8 mouse cellular contexts compared by ENCODE assay signal in genomic region chr3:152763139-152763882, GRCm38 (mm10). TPM values are rescaled to one million over a fixed set of nuclear protein-coding genes. Genes with fewer than 3 reads are reported as not detected.
DNase-seq lines count a peak whose midpoint lies in the region; ATAC-seq lines count a peak whose summit lies in the region.

No protein-coding gene starts in this region.

- whole genome bisulfite sequencing in forebrain, embryonic 10.5 days = 44% methylated on average over 26 of the region's 26 CpGs
- WGBS in hindbrain, embryonic 13.5 days = 51% methylated on average over 26 of the region's 26 CpGs
- 48% methylated on average over 26 of the region's 26 CpGs for WGBS in midbrain, embryonic 14.5 days

- no peaks in the 10 kb centered on the region for H3K9me3 ChIP-seq in forebrain, embryonic 10.5 days
- H3K9me3 ChIP-seq in hindbrain, embryonic 13.5 days = no peaks in the 10 kb centered on the region
- no peaks in the 10 kb centered on the region for H3K9me3 ChIP-seq in midbrain, embryonic 14.5 days (ENCODE audit: control insufficient read depth, low read length)

- peak overlapping the region; percentile 29; the same call in 1 of the 2 replicates for H3K9ac ChIP-seq in hindbrain, embryonic 13.5 days
- H3K9ac ChIP-seq in midbrain, embryonic 14.5 days (replicated peaks; ENCODE audit: low read length) = no peak overlapping the region

- peak; percentile 41 to 44 for DNase-seq in B cell, adult 2 months
- DNase-seq in ZHBTc4 (ENCODE audit: low read depth, low spot score) (peak; percentile 47), liver (peak; percentile 78)
- DNase-seq in forebrain, embryonic 10.5 days (ENCODE audit: extremely low spot score, low spot score) = peak; percentile 25
- DNase-seq in midbrain, embryonic 14.5 days = no peak
- peak; percentile 50 for DNase-seq in splenic B cell, adult 2 months (ENCODE audit: low read depth, low spot score)
- DNase-seq in cerebellum, adult 11-12 months = no peak

- H3K27ac ChIP-seq in forebrain, embryonic 10.5 days = peak overlapping the region; percentile 25
- 0 out of 2 replicates have a peak overlapping the region, but pooled peaks have one; percentile 18 for H3K27ac ChIP-seq in hindbrain, embryonic 13.5 days
- no peak overlapping the region for H3K27ac ChIP-seq in midbrain, embryonic 14.5 days (replicated peaks; ENCODE audit: low read depth, low read length)

- peak overlapping the region; percentile 44 for H3K4me2 ChIP-seq in hindbrain, embryonic 13.5 days
- H3K4me2 ChIP-seq in midbrain, embryonic 14.5 days (ENCODE audit: low read length) = peak overlapping the region; percentile 22

- peak overlapping the region; percentile 34 for H3K4me3 ChIP-seq in forebrain, embryonic 10.5 days
- peak overlapping the region; percentile 15; the same call in 1 of the 2 replicates for H3K4me3 ChIP-seq in hindbrain, embryonic 13.5 days
- H3K4me3 ChIP-seq in midbrain, embryonic 14.5 days (replicated peaks; ENCODE audit: low read depth, low read length) = no peak overlapping the region

- H3K4me1 ChIP-seq in forebrain, embryonic 10.5 days = peaks cover 28% of the 10 kb centered on the region
- peaks cover 19% of the 10 kb centered on the region for H3K4me1 ChIP-seq in hindbrain, embryonic 13.5 days (replicated peaks)
- H3K4me1 ChIP-seq in midbrain, embryonic 14.5 days (ENCODE audit: control insufficient read depth, insufficient read depth, low read length) = peaks cover 7% of the 10 kb centered on the region; the same call in 1 of the 2 replicates

- no peak for ATAC-seq in hindbrain, embryonic 13.5 days (ENCODE audit: low FRiP score)
- ATAC-seq in midbrain, embryonic 14.5 days (ENCODE audit: low FRiP score, low TSS enrichment) = no peak

- H3K27me3 ChIP-seq in forebrain, embryonic 10.5 days (ENCODE audit: poor library complexity, severe bottlenecking) = no peaks in the 10 kb centered on the region
- H3K27me3 ChIP-seq in hindbrain, embryonic 13.5 days = no peaks in the 10 kb centered on the region
- no peaks in the 10 kb centered on the region for H3K27me3 ChIP-seq in midbrain, embryonic 14.5 days (ENCODE audit: control insufficient read depth, insufficient read depth, low read length)
- no peaks in the 10 kb centered on the region for H3K27me3 ChIP-seq in splenic B cell, adult 2 months (ENCODE audit: control insufficient read depth, insufficient read depth, low read length, poor library complexity, severe bottlenecking)

- H3K36me3 ChIP-seq in forebrain, embryonic 10.5 days (replicated peaks) = peaks cover 6% of the 10 kb centered on the region
- peaks cover 7% of the 10 kb centered on the region; the same call in 1 of the 2 replicates for H3K36me3 ChIP-seq in hindbrain, embryonic 13.5 days
- peaks cover 8% of the 10 kb centered on the region; the same call in 1 of the 2 replicates for H3K36me3 ChIP-seq in midbrain, embryonic 14.5 days (ENCODE audit: control insufficient read depth, insufficient read depth, low read length)
- no peaks in the 10 kb centered on the region; the same call in 1 of the 2 replicates for H3K36me3 ChIP-seq in splenic B cell, adult 2 months (ENCODE audit: control insufficient read depth, insufficient read depth, low read length, poor library complexity, severe bottlenecking)

RNA-seq across cellular contexts. Expression of gene Pigk, which starts 49.4 kb away (rescaled TPM):
- 31.9 and 38.4 TPM in 2 replicates for polyA plus RNA-seq in forebrain, embryonic 10.5 days (2016; fragmentation: Nextera tagmentation; extraction: Ambion mirVana)
- 47.9 and 51.0 TPM in 2 replicates for polyA plus RNA-seq in hindbrain, embryonic 13.5 days (2015; fragmentation: Nextera tagmentation; extraction: Ambion mirVana)
- polyA plus RNA-seq in midbrain, embryonic 14.5 days (2014; fragmentation: Nextera tagmentation; extraction: Ambion mirVana) = 50.6 and 70.9 TPM in 2 replicates

Comparison
In these comparisons a context has a peak if more than half of its experiments do, and no peak if none do; other contexts are left out.
1. DNase-seq: peak in B cell, adult 2 months (2 of 2), ZHBTc4 (single experiment), forebrain, embryonic 10.5 days (single experiment), liver (single experiment) and splenic B cell, adult 2 months (single experiment); none in midbrain, embryonic 14.5 days (single experiment) and cerebellum, adult 11-12 months (single experiment).